Mouse (Mus musculus) CH12.LX (cell line): ENCODE measurements at regions not wholly inside any gene's neighbourhood (a gene's known extent, or its start where the extent isn't known, plus 50 kb on each side); places are given as distances from the start of the nearest gene placed in this dataset.

ENCODE experiments used
- BHLHE40 ChIP-seq: IDR thresholded peaks from 2 replicates; pipeline ENCODE4 v1.6.1; 2011; ENCODE audit warnings: mild to moderate bottlenecking, low read depth, low read length, improper control_type of control experiment
- CTCF ChIP-seq, 2 experiments: IDR thresholded peaks in 1 of 2; conservative IDR thresholded peaks in 1 of 2; 2 replicates each; pipeline ENCODE4 v1.5.1; 2011 to 2012; ENCODE audit warnings: low read depth in 2 of 2, low read length in 2 of 2, improper control_type of control experiment in 1 of 2, inconsistent platforms in 1 of 2, mild to moderate bottlenecking in 1 of 2, moderate library complexity in 1 of 2
- ELF1 ChIP-seq: IDR thresholded peaks from 2 replicates; pipeline ENCODE4 v1.6.1; 2014; ENCODE audit warnings: low read depth, mild to moderate bottlenecking, inconsistent platforms, low read length, improper control_type of control experiment
- EP300 ChIP-seq: IDR thresholded peaks from 2 replicates; pipeline ENCODE4 v1.6.1; 2011; ENCODE audit warnings: low read length, improper control_type of control experiment
- GABPA ChIP-seq: IDR thresholded peaks from 2 replicates; pipeline ENCODE4 v1.6.1; 2012; ENCODE audit warnings: low read depth, low read length, improper control_type of control experiment, inconsistent platforms; ENCODE audit not compliant: insufficient replicate concordance
- MAFK ChIP-seq: IDR thresholded peaks from 2 replicates; pipeline ENCODE4 v1.6.1; 2011; ENCODE audit warnings: low read length, improper control_type of control experiment; ENCODE audit not compliant: insufficient replicate concordance
- NELFE ChIP-seq: IDR thresholded peaks from 2 replicates; pipeline ENCODE4 v1.6.1; 2011; ENCODE audit warnings: low read depth, low read length, improper control_type of control experiment
- POLR2A ChIP-seq: IDR thresholded peaks from 2 replicates; pipeline ENCODE4 v1.6.1; 2011; ENCODE audit warnings: low read depth, mild to moderate bottlenecking, improper control_type of control experiment, low read length

- TF ChIP-seq POLR2A (no peak), NELFE (no peak), CTCF (conservative IDR thresholded peaks at IDR 0.05 in 1 of 2, IDR thresholded peaks at IDR 0.05 in 1 of 2; ENCODE audit: low read depth in 2 of 2, low read length in 2 of 2) (no peak), BHLHE40 (no peak), EP300 (no peak), MAFK (no peak), ELF1 (no peak), GABPA (no peak)
Observed at GRCm38 (mm10) chr12:79966621-79967490, 146.0 kb downstream of the Zfp36l1 start.
